Mouse (Mus musculus): ENCODE results near the gene Tbc1d4.

GRCm38 (mm10) chr14:101437925-101438324, 171.1 kb downstream of the Tbc1d4 start:
- no peak for TF ChIP-seq CTCF (IDR thresholded peaks at IDR 0.05; ENCODE audit: borderline replicate concordance, extremely low read depth, insufficient read depth, insufficient read length)
- no peak for TF ChIP-seq POLR2A (IDR thresholded peaks at IDR 0.05; ENCODE audit: borderline replicate concordance, extremely low read depth, insufficient read depth, insufficient read length, poor library complexity, severe bottlenecking)

All from brain, embryonic 14.5 days (tissue).